Mouse (Mus musculus) left cerebral cortex, adult 18-20 months (tissue): ENCODE results near the gene Aida. TPM values are rescaled to one million over a fixed set of nuclear protein-coding genes. Genes with fewer than 3 reads are reported as not detected.

Source experiments
- total RNA-seq, 2 experiments: library from RNA; stranded (reverse); gene quantifications; 2 replicates each; pipeline ENCODE4 v1.2.3; 2021

The Aida gene
- total RNA-seq, 2 experiments from 2014 or later: 52.3 to 59.1 TPM

Other genes starting within 250 kb of the Aida start
- 1 to 10 TPM; 5.7 to 6.6 TPM for gene Disp1, start 75.1 kb upstream of the Aida start, total RNA-seq
- gene Brox, start 679 bp downstream of the Aida start, total RNA-seq: 10 to 100 TPM; 52.5 to 53.6 TPM
- gene Mia3, start 73.0 kb downstream of the Aida start, total RNA-seq: 100 to 1,000 TPM; 240 to 241 TPM
- gene Taf1a, start 92.4 kb downstream of the Aida start, total RNA-seq: 10 to 100 TPM; 18.2 to 20.7 TPM
- gene Hhipl2, start 121.6 kb downstream of the Aida start, total RNA-seq: 1 to 10 TPM in 1 of 2 experiments, under 1 TPM in 1; 0.16 to 1.8 TPM